11 mouse cellular contexts compared by ENCODE assay signal in genomic region chr3:17796766-17797165, GRCm38 (mm10).
DNase-seq lines count a peak whose midpoint lies in the region; ATAC-seq and TF ChIP-seq lines count a peak whose summit lies in the region.
"Had no signal": no experiment of that assay in that cellular context is flagged by ENCODE, and none has a peak within 500 bp of the region (broad histone marks: within the 10 kb centered on the region; RNA-seq: fewer than 3 reads in every experiment).

No protein-coding gene starts in this region.

- no peak overlapping the region for H3K4me3 ChIP-seq in cerebellum, adult 2 months (replicated peaks; ENCODE audit: insufficient read depth, low read depth, low read length)
- H3K4me3 ChIP-seq in hindbrain, embryonic 13.5 days = peak overlapping the region; percentile 90
- H3K4me3 ChIP-seq in neural tube, embryonic 11.5 days (ENCODE audit: low read depth, low read length) = peak overlapping the region; percentile 72
- H3K4me3 ChIP-seq: myocyte had no signal

- 32% methylated on average over 3 of the region's 3 CpGs for WGBS in cerebellum, adult 2 months
- 15% methylated on average over 3 of the region's 3 CpGs for whole genome bisulfite sequencing in hindbrain, embryonic 13.5 days
- WGBS in neural tube, embryonic 11.5 days = 14% methylated on average over 3 of the region's 3 CpGs

- peak; percentile 18; the same call in 1 of the 2 replicates for TF ChIP-seq POLR2A in cerebellum, adult 2 months (IDR thresholded peaks at IDR 0.05; ENCODE audit: borderline replicate concordance, insufficient read depth, low read length)

- ATAC-seq in hindbrain, embryonic 13.5 days (ENCODE audit: low FRiP score) = 0 out of 2 replicates have a peak, but pooled peaks have one; percentile 2
- peak; percentile 13; the same call in 1 of the 2 replicates for ATAC-seq in neural tube, embryonic 11.5 days (ENCODE audit: insufficient read depth, low FRiP score, low TSS enrichment)

- DNase-seq in cerebellum, adult 2 months = peak; percentile 63 to 73
- DNase-seq in cerebellum, postnatal 25 days = peak; percentile 69 to 75
- peak; percentile 50 for DNase-seq in neural tube, embryonic 11.5 days (ENCODE audit: low spot score)
- no peak for DNase-seq in heart, adult 11 months
- DNase-seq in kidney, postnatal 25 days = no peak
- DNase-seq in layer of hippocampus, adult 9-11 months = no peak
- DNase-seq: adrenal gland, adult 2 months; heart, postnatal 10 days; lung, postnatal 10 days had no signal

- peaks cover 15% of the 10 kb centered on the region; the same call in 1 of the 2 replicates for H3K36me3 ChIP-seq in hindbrain, embryonic 13.5 days
- peaks cover 3% of the 10 kb centered on the region for H3K36me3 ChIP-seq in neural tube, embryonic 11.5 days (ENCODE audit: control insufficient read depth, insufficient read depth, low read length)

- H3K4me2 ChIP-seq in hindbrain, embryonic 13.5 days = peak overlapping the region; percentile 89
- H3K4me2 ChIP-seq in neural tube, embryonic 11.5 days (ENCODE audit: low read depth) = peak overlapping the region; percentile 70

- no peak for TF ChIP-seq CTCF in cerebellum, adult 2 months (IDR thresholded peaks at IDR 0.05; ENCODE audit: borderline replicate concordance, insufficient read depth, low read depth, low read length)

- peaks cover 3% of the 10 kb centered on the region; the same call in 1 of the 2 replicates for H3K4me1 ChIP-seq in cerebellum, adult 2 months (ENCODE audit: control insufficient read depth, insufficient read depth, low read length)
- H3K4me1 ChIP-seq in hindbrain, embryonic 13.5 days (replicated peaks) = peaks cover 4% of the 10 kb centered on the region
- 0 out of 2 replicates have a peak, but pooled peaks cover 4% of the 10 kb centered on the region for H3K4me1 ChIP-seq in neural tube, embryonic 11.5 days (ENCODE audit: control insufficient read depth, insufficient read depth, low read length)

- H3K9me3 ChIP-seq in hindbrain, embryonic 13.5 days = no peaks in the 10 kb centered on the region
- no peaks in the 10 kb centered on the region for H3K9me3 ChIP-seq in neural tube, embryonic 11.5 days (ENCODE audit: control insufficient read depth, low read length)

- H3K27me3 ChIP-seq in cerebellum, adult 2 months (ENCODE audit: control insufficient read depth, insufficient read depth, low read length) = no peaks in the 10 kb centered on the region
- H3K27me3 ChIP-seq in hindbrain, embryonic 13.5 days = no peaks in the 10 kb centered on the region
- H3K27me3 ChIP-seq in neural tube, embryonic 11.5 days (ENCODE audit: control insufficient read depth, insufficient read depth, low read length) = peaks cover 6% of the 10 kb centered on the region

- H3K27ac ChIP-seq in cerebellum, adult 2 months (ENCODE audit: insufficient read depth, low read length) = peak overlapping the region; percentile 56
- peak overlapping the region; percentile 100 for H3K27ac ChIP-seq in hindbrain, embryonic 13.5 days
- H3K27ac ChIP-seq in neural tube, embryonic 11.5 days (ENCODE audit: low read depth, low read length) = peak overlapping the region; percentile 99

- peak overlapping the region; percentile 100 for H3K9ac ChIP-seq in hindbrain, embryonic 13.5 days
- H3K9ac ChIP-seq in neural tube, embryonic 11.5 days (ENCODE audit: low read length) = peak overlapping the region; percentile 98

Comparison
In these comparisons a context has a peak if more than half of its experiments do, and no peak if none do; other contexts are left out.
1. DNase-seq: peak in cerebellum, adult 2 months (2 of 2), cerebellum, postnatal 25 days (2 of 2) and neural tube, embryonic 11.5 days (single experiment); none in heart, adult 11 months (single experiment), kidney, postnatal 25 days (0 of 2) and layer of hippocampus, adult 9-11 months (single experiment).
2. Peak in every context shown above with its lines, with median percentiles within 50 percentile points of each other: H3K27ac ChIP-seq.